Mouse (Mus musculus) gonadal fat pad, adult 2 months (tissue): ENCODE results near the gene Scaf4. TPM values are rescaled to one million over a fixed set of nuclear protein-coding genes. Genes with fewer than 3 reads are reported as not detected.
"Not testable (repeated sequence)": the region's sequence is repeated elsewhere in the genome, so short reads cannot be mapped to it uniquely, and the experiment has no call there.

ENCODE experiments used
- DNase-seq: peaks from one replicate; pipeline ENCODE4 v3.0.0-alpha.2; 2012; ENCODE audit warnings: low read depth
- polyA plus RNA-seq: library from polyadenylated mRNA; depleted of rRNA; stranded (reverse); fragments of >200 nt; gene quantifications from 2 replicates; pipeline ENCODE4 v1.2.3, GENCODE M21; 2012

Scaf4 gene
- polyA plus RNA-seq, 1 experiment = 30.0 TPM

DNA sequence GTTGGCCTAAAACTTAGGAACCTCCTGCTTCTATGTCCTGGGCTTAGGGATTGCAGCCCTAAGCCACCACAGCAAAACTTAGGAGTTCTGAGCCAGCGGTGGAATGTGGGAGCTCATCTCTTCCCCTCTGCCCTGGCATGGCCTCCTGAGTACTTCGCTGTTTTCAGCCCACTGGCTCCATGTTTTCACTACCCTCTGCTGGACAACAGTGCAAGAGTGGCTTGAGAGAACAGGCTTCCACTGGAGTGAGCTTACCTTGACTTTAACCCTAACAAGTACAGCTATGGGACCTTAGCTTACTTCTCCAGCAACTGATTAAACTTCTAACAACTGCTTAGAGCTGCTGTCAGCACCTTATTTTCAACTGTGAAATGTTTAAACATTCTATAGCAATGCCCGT, 49.1 kb downstream of the Scaf4 start:
- no peak for DNase-seq

DNA sequence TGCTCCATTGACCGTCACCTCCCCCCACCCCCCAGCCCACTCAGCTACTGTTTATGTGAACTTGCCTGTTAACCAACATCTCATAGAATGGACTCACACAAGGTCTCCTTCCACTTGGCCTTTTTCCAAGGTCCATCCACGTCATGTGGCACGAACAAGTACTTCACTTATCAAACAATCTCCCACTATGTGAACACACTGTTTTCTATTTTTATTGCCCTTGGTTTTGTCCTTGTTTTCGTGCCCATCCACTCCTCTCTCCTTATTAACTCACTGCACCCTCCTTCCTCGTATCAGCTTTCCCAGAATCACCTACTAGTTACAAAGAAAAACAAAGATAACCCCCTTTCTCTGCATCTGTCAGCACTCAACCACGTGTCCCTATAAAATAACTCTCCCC, 49.7 kb downstream of the Scaf4 start:
- DNase-seq = no peak

DNA sequence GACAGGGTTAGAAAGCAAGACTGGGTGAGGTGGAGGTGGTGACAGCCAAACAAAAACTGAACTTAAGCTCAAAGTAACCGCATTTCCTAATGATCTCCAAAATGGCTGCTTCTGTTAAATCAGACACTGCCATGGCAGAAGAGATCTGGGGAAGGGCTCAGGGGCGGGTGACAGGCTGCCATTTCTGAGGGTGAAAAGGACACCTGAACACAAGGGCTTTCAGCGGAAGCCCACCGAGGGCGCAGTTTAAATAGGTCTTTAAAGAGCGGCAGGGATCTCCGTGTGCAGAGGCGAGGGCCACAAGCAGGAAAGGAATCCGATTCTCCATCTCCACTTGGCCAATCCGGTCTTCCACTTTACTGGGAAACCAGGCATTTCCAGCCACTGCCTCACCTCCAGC, 50.6 kb downstream of the Scaf4 start:
- DNase-seq = no peak

DNA sequence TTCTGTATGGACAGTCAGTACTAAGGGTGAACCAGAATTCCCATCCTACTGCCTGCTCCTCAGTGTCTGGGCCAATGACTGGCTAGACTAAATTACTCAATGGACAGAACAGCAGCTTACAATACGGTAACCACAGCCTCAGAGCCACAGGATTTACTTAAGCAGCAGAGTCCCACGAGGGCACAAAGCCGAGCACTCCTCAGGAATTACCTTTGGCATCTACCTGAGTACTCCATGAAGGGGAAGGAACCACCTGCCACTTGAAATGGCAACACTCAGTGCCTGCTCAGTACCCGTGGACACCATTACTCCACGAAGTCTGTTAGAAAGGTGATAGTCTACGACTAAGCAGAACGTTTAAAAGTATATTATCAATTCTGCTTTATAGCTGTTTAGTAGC, 53.0 kb downstream of the Scaf4 start:
- DNase-seq = no peak

DNA sequence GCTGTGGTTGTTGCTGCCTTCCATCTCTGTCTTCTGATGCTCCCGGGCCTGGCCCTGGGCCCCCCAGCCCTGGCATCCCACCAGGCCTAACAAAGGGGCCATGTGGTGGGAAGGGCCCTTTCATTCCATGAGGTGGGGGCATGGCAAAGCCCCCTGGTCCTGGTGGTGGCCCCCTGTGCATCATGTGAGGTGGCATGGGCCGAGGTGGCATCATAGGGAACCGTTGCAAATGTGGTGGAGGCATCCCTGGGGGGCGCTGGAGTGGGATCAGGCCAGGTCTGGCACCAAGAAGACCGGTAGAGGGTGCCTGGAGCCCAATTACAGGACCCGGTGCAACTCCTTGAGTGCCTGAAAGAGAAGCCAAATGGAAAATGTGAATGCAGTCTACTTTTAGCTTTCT, 54.4 kb downstream of the Scaf4 start:
- no peak for DNase-seq

DNA sequence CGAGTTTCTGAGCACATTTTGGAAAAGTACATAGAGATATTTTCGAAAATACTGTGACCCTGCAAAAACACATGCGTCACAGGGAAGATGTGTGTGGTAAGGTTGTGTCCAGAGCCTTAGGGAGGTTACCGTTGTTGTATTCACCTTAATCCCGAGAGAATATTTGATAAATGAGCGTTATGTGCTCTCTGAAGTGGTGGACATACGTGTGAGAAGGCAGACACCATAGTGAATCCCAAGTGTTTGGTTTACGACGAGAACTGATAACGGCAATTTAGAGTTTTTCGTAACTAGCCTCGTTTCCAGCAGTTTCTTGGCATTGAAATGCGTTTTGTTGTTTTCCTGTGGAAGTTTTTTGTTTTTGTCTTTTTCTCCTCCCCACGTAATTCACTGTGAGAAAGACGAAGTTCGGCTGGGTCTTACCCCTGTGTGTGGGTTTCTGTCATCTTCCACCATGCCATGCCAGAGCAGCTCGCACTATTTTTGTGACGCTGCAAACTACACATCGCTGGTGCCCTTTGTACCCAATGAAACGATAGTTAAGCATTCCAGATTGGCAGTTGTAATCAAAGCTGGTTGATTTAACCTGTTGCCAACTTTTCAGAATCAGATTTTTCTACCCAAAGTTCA, 62.7 kb downstream of the Scaf4 start:
- no peak for DNase-seq

DNA sequence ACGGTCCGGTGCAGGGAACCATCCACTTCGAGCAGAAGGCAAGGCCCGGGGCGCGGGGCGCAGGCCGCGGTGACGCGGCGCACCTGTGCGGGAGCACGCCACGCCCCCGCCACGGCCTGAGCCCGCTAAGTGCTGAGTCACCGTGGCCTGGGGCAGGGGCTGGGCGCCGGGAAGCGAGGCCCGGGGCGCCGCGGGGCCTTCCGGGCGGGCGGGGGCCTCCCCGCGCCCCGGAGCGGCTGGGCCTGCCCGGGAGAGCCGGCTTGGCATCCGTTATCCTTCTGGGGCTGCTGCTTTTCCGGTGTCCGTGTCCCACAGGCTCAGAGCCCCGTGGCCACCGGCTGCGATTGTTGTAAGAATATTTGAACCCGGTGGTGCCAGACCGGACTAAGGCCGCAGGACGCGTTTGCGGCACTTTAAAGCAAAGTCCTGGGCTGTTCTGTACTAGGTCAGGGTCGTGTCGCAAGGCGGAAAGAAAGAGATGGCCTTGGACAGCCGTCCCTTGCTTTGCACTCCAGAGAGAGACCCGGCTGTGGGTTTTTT, 63.3 kb downstream of the Scaf4 start:
- DNase-seq = no peak

DNA sequence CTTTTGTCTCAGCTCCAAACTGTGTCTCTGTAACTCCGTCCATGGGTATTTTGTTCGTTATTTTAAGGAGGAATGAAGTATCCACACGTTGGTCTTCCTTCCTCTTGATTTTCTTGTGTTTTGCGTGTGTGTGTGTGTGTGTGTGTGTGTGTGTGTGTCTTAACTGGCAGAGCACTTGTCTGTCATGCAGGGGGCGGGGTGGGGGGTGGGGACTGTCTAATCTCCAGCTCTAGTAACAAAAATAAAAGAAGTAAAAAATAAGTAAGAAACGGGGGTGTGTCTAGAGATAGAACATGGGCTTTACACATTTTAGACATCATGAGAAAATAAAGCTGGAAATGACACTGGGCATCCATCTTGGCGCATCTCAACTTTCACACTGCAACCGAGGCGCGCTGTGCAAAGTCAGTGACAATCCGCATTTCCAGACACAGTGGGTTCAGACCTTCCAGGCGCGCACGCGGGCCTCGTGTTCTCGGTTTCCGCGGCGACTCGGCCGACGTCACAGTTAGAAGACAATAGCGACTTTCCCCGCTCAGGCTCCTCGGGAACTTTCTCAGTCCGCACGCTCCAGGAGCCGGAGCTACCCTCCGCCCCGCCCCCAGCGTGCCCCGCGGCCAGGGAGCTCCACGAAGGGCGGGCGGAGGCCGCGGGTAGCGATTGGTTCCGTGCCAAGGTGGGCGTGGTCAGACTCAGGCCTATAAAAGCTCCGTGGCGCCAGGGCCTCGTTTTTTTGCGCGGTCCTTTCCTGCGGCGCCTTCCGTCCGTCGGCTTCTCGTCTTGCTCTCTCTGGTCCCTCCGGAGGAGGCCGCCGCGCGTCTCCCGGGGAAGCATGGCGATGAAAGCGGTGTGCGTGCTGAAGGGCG, 64.0 kb downstream of the Scaf4 start, which contains the start of gene Sod1:
Gene Sod1, plus strand, starts transcription at position 729 of the 866 bp plus-strand sequence.
- no peak for DNase-seq

DNA sequence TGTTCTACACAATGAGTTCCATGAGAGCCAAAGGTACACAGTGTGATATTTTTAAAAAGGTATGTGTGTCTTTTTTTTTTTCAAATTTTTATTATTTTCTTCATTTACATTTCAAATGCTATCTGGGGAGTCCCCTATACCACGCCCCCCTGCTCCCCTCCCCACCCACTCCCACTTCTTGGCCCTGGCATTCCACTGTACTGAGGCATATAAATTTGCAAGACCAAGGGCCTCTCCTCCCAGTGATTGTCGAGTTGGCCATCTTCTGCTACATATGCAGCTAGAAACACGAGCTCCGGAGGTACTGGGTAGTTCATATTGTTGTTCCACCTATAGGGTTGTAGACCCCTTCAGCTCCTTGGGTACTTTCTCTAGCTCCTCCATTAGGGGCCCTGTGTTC, 64.9 kb downstream of the Scaf4 start:
- DNase-seq = not testable (repeated sequence)

DNA sequence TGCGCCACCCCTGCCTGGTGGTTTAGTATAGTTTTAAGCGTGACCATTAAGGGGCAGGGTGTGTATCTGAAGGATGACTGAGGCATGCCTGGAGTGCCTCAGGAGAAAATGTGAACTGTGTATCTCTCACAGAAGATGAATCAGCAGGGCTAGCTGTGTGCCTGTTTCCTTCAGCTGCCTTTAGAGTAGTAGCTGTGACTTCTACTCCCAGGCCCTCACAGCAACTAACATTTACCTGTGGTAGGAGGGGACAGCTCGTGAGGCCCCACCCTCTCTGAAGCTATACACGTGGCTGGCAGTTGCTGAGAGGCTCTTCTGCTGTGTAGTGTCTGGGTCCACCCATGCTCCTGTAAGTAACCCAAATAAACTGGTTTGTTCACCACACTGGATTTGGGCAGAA, 66.4 kb downstream of the Scaf4 start:
- DNase-seq = no peak

DNA sequence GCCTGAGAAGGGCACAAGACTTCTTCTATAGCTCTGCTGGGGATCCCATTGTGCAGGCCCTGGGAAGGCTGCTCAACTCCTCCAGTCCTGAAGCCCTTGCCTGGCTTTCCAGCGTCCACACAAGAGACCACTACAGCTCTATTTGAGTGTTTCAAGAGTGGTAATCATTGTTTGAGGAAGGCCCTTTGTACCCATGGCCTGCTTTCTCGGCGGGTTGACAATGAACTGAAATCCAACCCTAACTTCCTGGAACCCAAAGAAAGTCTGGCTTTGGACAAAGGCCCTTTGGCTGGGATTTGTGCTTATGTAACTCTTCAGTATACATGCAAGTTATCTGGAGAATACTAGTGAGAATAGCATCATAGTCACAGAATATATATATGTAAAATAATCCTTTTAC, 66.9 kb downstream of the Scaf4 start:
- no peak for DNase-seq

DNA sequence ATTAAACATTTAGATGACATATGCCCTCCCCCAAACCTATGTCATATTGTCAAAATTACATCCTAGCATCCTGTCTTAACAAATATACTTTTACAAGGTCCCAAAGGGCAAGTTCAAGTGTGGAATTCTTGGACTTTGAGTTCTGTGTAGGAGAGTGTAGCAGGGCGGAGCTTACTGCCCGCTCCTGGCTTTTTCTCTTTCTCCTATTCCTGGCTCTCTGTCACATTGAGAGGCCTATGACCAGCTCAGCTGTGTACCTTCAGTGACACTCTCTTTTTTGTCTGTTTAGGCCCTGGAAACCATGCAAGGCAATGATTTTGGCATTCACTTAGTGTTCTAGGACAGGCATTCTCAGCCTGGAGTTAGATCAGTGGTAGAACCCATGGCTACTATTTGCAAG, 67.9 kb downstream of the Scaf4 start:
- no peak for DNase-seq

DNA sequence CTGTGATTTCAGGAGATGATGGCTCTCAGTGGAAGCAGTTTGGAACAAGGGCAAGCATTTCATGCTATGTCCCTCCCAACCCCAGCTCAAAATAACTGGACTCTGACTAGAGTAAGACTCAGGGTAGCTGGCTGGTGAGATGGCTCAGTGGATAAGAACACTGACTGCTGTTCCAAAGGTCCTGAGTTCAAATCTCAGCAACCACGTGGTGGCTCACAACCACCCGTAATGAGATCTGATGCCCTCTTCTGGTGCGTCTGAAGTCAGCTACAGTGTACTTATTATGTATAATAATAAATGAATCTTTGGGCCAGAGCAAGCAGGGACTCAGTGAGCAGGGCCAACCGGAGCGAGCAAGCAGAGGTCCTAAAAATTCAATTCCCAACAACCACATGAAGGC, 68.4 kb downstream of the Scaf4 start:
- DNase-seq = not testable (repeated sequence)

DNA sequence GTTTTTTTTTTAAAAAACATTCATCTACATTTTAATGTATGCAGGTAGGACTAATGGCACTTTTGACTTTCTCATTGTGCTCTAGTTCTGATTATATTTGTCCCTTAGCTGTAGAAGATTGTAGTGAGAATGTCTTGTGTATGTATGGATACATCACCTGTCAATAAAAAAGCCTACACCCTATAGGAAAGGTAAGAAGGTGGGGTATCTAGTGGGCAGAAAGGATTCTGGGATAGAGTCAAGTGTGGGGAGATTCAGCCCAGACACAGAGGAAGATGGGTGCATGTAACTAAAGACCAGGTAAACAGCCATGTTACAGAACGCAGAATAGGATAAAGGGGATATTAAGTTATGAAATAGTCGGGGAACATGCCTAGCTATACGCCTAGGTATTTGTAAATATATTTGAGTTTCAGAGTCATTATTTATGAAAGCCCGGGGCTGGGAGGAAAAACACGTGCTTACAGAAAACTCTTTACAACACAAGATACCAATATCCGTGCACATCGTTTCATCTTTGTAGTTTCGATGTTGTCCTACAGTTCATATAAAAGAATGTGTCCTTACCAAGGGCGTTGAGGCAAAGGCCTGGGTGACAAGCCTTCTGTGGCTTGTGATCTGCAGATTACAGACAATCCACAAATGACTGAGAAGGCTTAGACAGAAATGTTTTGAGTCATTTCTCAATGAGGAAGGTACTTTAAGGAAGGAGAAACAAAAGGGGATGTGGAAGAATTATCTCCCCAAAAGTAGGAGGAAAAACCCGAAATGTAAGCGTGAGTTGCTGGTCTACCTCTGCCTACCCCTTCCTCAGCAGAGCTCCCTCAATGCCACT, 69.4 kb downstream of the Scaf4 start:
- no peak for DNase-seq

DNA sequence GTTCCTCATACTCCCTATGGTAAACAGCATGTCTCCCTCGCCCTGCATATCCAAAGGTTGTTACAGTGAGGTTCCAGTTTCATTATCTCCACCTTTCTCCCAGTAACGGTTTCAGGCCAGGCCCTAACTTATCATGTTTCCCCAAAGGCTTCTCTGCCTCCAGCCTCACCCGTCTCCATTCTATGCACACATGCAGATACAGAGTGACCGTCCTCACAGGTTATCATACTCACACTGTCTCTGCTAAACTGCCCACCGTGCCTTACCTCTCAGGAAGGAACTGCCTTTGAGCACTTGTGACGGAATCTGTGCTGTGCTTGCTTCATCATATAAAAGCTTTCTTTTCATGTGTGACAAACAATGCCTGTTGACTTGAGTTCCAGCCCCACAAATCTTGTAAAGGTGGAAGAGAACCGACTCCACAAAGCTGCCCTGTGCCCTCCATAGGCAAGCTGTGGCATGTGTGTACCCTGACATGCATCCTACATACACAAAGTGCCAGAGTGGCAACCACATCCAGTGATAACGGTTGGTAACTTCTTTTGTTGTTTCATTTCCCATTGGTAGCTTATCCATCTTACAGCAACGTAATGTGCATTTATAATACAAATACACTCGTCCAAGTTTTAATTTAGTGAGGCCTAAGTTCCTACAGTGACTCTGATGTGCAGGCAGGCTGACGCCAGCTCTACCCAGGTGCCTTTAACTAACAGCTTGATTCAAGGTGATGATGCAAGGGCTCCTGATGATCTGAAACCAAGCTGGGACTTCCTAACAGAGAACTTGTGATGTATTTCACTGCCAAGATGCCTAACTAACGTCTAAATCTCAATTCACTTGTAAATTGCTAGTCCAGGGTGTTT, 70.6 kb downstream of the Scaf4 start:
- DNase-seq = no peak

DNA sequence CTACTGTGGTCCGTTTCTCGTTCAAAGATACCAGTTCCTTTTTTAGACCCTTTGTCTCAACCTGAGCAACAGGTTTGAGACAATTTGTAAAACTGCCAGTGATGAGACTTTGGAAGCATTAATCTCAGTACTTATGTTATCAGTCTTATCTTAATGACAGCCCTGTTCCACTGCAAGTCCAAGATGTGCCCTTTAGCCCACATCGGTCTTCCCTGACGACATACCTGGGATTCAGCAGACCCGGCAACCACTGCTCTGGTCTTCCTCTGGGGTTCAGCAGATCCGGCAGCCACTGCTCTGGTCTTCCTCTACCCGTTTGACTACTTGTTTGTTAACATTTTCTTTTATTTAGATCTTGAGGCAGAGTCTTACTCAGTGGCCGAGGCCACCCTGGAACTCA, 72.5 kb downstream of the Scaf4 start:
- DNase-seq = no peak

DNA sequence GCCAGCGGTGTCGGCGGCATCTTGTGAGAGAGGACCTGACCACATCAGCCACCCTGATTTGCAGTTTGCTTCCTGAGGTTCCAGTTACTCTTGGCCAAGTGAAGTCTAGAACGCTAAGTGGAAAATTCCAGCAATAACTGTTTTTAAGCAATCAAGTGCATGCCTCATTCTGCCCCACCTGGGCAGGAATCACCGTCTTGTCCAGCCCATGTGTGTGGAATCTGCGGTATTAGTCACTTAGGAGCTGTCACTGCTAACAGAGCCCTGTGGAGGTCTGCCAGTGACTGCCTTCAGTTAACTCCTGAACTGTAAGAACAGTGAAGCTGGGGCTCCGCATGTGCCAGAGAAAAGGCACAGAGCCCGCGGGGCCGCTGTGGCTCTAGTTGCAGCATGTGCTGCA, 73.6 kb downstream of the Scaf4 start:
- DNase-seq = no peak

DNA sequence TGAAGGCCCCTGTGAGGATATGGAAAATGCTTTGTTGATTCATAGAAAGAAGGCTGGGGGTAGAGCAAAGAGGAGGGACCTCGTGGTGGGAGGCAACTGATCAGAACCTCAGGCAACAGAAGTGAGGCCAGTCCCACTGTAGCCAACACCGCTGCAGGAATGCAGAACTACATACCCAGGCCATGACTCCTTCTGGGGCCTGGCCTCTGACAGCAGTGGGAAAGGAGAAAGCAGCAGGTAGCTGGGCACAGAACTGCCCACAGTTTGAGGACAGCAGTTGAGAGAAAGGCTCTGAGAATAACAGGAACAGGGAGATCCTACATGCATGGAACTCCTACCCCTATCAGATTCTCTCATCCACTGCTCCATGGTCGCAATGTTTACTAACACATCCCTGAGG, 75.3 kb downstream of the Scaf4 start:
- no peak for DNase-seq

DNA sequence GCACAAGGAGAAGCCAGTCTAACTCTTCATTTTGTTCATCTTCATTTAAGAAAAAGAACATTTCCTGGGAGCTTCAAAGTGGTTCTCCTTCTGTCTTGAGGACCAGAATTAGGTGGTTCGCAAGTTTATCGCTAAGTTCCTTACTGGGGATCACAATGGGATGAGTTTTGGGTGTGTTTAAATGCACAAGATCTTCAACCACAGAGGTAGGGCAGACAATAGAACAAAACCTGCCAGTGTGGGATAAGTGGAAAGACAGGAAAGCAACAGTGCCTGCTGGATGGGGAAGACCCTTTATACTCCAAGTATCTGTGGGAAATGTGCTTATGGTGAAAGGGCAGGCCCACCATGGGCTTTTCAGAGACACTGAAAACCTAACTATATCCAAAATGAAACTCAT, 79.4 kb downstream of the Scaf4 start:
- DNase-seq = no peak

DNA sequence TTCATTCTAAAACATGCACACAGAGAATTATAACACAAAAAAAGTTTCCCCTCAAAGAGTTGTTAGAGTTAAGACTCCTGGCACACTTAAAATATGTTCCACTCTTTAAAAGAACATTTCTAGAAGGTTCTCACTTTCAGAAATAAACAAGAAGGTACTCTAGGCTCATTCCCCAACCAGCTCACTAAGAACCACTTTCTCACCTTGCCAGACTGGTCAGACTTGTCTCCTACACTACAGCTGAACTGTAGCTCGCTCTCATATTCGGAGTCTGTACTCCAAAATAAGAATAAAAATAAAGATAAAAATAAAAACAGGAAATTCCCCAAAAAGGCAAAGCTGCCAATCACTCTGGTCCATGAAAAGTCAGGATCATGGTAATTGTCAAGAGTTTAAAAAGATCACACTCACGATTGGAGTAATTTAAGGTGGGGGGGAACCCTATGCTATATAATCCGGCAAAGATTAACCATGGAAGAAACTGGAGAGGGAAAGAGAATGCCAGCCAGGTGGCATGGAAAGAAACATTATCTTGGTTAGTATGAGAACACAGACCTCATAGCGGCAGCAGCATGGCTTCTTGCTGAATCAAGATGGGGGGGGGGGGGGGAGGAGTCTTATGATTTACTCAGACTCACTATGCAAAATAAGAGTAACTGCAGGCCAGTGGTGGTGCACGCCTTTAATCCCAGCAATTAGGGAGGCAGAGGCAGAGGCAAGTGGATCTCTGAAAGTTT, 80.9 kb downstream of the Scaf4 start:
- no peak for DNase-seq

DNA sequence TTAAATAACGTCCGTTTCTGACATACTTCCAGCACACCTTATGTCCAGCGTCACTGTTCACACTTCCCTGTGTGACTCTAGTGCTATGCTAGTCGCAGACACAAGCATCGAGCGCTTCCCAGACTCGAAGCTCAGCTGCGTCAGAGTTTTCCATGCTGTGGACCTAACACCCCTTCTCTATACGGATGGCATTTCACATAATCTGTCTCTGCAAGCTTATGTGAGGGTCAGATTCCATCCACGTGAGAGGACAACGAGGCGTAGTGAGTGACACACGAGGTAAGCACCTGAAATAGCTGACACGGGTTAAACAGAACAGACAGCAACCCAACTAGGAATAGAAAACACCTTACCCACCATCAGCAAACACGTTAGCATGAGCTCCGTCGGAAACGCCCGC, 82.2 kb downstream of the Scaf4 start:
- no peak for DNase-seq
